Mouse (Mus musculus) CD8-positive naive resting alpha-beta T cell, adult 2 months (primary cell): Measurements from ENCODE around the gene Tbl1xr1.
A peak's percentile ranks its signal among the peaks of the same experiment; 100 is the strongest.

Experiments
- DNase-seq, 2 experiments: peaks; one replicate each; pipeline ENCODE4 v3.0.0; 2022; ENCODE audit warnings: low read depth in 2 of 2, low spot score in 2 of 2

Tbl1xr1 gene

DNA sequence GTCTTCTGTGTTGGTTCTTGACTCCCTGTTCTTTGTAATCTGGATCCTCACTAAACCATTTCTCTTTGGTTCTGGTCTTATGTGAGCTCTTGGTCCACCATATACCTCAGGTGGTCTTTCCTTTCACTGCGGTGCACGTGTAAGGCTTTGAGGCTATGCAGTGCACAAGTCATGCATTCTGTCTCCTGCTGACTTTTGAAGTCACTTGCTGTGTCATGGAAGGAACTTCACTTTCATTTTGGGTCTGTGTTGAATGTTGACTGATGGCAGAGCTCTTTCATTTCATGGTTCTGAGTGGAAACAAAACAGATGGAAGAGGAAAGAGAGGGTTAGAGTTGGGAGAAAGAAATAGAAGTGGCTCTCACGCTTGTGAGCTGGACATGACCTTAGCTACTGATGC is 13.4 kb downstream of the Tbl1xr1 start:
- no peak for DNase-seq

DNA sequence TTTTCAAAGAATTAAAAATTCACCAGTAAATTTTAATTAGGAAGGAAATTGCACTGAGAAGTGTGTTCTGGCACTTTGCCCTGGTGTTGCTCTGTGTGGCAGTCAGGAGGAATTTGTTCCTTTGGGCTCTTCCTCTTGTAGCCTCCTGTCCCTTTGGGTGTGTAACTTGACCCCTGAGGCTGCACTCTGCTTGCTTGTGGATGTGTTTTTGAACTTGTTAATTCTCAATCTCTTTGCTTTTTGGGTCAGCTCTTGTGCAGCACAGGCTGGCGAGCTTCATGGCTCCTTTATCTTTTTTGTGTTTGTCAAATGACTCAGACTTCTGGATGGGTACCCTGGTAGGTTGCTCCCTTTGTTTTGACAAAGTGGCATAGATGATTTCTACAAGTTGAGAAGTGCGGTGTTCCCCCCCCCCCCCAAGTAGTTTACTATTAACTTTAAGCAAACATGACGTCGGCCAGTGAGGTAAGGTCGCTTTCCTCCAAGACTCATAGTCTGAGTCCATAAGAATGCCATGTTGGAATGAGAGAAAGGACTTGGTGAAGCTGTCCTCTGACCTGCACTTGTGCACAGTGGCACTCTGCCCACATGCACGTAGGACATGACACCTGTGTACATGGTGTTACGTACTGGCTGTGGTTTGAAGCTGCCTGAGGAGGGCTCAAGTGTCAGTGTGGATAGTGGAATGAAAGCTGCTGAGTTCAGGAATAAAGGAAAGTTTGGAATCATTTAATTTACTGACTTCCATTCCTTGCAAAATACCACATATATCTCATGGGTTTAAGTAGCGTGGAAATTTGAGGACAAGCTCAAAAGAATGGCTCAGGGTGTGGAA is 14.2 kb downstream of the Tbl1xr1 start:
- DNase-seq: no peak

DNA sequence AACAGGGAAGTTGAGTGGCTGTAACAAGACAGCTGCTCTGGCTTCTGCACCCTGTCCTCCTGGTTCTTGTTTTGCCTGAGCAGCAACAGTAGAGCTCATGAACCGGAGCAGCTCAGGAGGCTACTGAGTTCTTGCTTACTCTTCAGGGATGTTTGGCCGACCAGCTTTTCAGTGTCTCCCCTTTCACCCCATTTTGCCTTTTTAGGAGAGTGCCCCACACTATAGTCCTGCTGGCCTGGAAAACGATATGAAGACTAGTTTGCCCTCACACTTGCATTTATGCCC is 14.8 kb downstream of the Tbl1xr1 start:
- no peak for DNase-seq

DNA sequence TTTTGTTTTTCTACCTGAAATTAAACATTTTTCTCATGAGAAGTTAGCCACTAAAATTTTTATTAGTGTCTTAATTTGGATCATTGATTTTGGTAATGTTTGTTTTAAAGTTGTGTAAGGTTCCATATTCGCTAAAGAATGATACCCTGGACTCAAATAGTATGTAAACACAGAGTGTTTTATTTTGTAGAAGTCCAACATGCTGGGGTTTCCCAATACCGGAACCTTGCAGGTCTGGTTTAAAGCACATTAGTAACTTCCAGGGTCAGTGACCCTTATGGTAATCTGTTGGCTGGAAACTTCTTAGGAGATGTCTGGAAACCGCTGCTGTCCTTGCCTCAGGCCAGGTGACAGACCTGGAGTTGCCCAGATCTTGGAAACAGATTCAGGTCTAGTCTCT is 15.2 kb downstream of the Tbl1xr1 start:
- no peak for DNase-seq

DNA sequence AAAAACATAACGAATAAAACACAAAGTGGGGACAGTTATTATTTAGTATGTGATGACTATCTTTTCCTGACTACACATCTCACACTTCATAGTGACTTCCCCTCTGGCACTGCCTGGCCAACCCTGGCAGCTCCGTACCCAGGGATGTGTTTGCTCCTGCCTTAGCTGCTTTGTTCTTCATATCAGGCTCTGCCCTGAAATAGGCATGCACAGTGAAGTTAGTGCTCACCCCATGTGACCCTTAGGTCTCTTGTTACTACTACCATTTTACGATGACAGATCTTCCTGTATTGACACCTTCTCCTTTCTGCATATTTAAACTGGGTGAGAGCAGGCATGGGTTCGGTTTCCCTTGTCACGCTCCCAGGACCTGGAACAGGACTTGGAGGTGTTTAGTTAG is 16.3 kb downstream of the Tbl1xr1 start:
- no peak for DNase-seq

DNA sequence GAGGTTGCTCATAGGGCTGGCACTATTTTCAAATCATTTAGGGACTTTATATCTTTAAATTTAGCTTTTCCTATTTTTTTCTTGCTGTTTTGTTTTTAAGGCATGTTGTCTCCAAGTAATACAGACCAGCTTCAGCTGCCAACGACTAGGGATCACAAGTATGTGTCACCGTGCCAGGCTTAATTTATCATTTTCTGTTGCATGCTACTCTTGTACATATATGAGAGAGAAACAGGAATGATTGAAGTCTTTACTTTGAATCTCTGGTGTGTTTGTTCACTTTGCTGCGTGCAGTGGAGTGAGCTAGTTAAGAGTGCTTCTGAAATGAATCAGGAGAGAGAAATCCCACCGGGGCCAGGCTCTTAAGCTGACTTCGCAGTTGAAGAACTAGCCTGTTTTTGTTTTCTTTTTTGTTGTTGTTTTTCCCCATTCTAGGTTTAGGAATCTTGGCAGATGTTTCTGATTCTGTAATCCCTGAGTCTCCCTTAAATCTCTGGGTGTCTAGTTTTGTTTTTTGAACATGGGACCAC is 27.6 kb downstream of the Tbl1xr1 start:
- DNase-seq: no peak

DNA sequence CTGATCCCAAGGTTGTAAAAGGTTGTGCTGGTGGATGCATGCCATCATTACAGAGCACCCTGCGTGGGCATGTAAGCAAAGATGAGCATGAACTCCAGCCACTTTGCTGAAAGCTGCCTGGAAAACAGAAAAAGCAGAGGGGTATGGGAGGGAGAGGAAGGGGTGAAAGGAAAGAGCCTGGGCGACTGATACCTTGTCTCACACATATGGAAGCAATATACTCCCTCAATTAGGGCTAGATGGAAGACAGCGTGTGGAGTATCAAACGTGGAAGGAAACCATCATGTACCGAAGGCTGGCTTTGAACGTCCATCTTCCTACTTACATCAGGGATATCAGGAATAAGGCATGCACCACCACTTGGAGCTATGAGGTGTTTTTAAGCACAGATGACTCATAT is 29.0 kb downstream of the Tbl1xr1 start:
- no peak for DNase-seq

DNA sequence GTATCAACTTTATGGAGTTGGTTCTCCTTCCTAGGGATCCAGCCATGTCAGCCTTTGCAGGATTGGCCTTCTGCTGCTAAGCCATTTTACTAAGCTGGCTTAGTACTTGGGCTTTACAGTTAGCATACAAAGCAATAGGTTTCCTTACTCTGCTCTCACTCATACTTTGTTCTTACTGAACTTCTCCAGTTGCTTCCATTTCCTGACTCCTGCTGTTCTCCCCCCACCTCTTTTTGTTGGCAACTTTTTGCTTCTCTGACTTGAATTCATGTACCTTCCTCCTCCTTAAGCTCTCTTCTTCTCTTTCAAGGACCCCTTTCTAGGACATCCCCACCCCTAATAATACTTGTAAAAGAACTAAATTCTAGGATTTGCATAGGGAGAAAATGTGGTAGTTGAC is 31.6 kb downstream of the Tbl1xr1 start:
- DNase-seq: no peak

DNA sequence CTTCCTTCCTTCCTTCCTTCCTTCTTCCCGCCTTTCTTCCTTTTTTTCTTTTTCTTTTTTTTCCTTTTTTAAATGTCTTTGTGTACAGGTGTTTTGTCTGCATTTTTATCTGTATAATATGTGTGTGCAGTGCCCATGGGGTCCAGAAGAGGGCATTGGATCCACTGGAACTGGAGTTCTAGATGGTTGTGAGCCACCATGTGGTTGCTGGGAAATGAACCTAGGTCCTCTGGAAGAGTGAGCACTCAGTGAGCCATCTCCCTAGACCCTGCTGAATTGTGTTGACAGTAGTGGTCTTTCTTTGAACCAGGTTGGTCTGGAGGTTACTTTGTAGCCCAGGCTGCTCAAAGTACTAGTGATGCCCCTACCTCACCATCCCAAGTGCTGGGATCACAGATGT is 33.2 kb downstream of the Tbl1xr1 start:
- DNase-seq: no peak

DNA sequence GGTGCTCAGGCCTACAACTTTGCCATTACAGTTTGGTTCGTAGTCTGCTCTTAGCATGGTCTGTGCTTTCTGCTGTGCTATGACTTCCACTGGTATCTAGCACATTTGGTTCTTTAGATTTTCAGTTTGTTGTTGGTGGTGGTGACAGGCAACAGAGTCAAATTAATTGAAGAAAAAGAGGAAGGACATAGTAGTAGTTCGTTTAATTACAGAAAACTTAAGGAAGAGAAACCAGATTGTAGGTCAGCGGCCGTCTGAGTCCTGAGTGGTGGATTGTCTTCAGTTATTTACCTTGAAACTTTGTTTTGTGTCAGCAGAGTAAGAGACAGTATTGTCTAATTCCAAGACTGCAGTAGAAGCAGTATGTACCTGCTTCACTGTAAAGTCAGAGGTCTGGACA is 37.3 kb downstream of the Tbl1xr1 start:
- no peak for DNase-seq

DNA sequence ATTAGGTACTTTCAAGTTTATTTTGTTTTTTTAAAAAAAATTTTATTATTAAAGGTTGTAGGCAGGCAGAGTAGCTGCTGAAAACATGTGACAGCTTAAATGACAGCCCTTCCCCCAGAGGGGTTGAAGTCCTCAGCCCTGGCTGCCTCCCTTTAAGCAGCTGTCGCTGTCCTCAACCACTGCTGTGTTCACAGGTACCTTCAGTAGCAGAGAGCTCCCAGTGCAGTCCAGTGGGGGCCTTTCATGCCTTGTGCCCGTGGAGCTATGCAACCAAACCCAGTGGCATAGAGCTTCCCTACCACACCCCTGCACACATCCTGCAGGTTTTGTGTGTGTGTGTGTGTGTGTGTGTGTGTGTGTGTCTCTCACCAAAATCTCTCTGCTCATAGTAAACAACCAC is 38.8 kb downstream of the Tbl1xr1 start:
- DNase-seq: peak; percentile 5 to 7

DNA sequence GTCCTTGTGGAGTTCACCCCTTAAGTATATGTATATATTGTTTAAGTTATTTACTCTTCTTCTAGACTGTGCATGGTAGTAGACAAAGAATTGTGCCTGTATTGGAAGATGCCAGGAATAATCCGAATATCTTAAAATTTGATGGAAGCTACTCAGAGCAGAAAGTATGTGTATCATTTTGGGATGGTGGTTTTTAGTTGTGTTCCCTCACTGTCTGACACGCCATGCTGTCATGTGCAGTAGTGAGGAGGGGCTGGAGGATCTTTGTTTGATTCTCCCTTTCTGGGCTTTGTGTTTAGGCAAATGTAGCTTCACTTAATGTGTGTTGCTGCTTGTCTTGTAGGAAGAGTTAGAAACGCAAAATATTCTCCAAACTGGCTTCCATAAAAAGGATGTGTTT is 39.2 kb downstream of the Tbl1xr1 start:
- no peak for DNase-seq

DNA sequence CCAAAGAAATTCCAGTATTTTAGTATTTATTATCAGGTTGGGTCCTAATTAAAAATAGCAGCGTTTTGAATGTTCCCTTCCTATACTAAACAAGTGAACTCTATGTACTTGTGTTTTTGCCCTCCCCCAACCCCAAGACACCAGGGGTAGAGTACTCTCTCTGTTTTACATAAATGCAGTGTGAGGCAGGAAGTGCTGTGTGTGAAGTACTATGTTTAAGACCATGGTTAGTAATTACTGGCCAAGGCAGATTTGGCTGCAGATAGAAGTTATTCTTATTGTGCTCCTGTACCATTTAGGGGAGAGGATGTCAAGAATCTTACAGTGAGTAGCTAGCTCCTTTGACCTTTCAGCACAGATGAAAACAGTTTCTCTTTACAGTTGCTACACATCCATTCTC is 39.7 kb downstream of the Tbl1xr1 start:
- no peak for DNase-seq

DNA sequence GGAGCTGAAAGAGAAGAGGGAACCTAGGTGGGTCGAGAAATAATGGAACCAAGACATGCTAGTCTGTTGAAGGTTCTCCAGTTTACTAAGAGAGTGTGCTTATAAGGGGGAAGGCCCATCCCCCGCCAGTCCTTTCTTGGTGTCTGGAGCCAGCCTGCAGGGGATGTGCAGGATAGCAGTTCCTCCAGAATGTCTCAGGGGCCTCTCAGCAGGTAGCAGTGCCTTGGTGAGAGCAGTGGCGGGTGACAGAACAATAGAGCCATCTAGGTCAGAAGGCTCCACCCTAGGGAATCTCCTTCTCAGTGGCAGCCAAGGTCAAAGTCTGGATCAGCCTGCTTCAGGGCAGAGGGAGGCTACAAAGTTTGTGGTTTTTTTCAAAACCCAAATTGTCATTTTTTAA is 45.3 kb downstream of the Tbl1xr1 start:
- no peak for DNase-seq

DNA sequence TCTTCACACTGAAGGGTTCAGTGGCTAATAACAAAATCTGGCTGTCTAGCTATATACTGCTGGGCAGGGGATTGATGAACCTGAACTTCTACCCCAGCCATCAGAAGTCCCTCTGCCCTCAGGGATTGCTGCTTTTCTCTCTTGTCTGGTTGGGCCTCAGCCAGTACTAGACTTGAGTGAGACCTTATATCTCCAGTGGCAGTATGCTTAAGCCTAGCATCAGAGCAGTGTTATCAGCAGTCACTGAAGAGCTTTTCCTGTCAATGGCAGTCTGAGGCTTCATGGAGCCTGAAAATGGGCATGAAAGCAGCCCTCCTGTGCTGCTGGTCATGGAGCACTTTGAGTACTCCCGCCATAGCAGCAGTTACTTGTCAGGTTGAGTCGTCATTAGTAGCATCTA is 46.7 kb downstream of the Tbl1xr1 start:
- no peak for DNase-seq

DNA sequence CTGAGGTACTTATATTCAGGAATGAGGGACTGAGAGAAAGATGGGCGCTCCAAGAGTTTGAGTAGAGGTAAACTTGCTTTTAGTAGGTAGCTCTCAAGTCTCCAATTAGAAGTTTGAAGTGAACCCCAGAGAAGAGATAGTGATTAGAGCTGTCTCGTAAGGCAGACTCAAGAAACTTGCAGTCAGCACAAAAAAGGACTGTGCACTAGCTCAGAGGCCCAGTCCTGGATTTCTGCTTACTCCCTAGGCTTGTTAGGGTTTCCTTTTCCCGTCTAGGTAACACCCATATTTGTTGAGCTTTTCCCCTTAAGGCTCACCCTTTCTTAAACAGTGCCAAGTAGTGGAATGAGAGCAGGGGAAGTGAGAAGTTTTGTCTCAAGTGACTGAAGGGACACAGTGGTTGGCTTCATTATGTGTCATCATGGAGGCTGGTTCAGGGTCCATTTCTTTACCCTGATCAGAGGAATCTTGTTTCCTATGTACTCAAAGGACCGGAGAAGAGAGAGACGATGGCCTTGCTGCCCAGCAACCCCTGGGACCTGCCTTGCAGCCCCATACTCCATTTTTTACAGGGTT is 49.9 kb downstream of the Tbl1xr1 start:
- no peak for DNase-seq

DNA sequence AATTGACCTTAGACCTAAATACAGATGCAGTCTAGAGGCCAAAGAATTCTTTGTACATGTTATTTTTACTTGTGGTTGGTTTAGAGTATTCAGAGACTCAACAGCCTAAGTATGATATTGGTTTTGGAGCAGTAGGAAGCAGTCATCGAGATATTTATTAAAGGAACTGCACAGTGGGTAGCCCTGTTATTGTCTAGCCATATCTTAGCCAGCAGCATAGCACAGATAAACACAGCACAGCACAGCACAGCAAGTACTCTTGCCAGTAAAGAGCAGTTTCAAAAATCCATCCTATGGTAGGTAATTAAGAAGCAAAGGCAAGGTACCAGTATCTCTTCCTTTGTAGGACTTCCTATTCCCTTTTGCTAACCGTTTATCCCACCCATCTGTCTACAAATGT is 54.8 kb downstream of the Tbl1xr1 start:
- no peak for DNase-seq

DNA sequence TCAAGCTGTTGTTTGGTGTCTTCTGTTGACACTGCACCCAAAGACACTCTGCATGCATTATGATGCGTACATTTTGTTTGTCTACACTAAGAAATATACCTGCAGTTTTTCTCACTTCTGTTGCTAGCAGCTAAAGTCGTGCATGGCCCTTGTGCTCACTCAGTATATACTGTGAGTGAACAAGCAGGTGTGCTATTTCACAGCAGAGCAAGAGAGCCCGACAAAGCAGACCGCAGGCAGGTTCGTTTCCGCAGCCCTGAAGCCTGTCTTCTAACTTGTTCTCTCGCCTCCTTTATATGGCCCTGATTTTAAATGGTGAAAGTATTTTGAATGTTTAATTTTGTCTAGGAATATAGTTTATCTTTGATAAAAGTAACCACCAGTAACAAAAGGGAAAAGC is 57.2 kb downstream of the Tbl1xr1 start:
- DNase-seq: no peak

DNA sequence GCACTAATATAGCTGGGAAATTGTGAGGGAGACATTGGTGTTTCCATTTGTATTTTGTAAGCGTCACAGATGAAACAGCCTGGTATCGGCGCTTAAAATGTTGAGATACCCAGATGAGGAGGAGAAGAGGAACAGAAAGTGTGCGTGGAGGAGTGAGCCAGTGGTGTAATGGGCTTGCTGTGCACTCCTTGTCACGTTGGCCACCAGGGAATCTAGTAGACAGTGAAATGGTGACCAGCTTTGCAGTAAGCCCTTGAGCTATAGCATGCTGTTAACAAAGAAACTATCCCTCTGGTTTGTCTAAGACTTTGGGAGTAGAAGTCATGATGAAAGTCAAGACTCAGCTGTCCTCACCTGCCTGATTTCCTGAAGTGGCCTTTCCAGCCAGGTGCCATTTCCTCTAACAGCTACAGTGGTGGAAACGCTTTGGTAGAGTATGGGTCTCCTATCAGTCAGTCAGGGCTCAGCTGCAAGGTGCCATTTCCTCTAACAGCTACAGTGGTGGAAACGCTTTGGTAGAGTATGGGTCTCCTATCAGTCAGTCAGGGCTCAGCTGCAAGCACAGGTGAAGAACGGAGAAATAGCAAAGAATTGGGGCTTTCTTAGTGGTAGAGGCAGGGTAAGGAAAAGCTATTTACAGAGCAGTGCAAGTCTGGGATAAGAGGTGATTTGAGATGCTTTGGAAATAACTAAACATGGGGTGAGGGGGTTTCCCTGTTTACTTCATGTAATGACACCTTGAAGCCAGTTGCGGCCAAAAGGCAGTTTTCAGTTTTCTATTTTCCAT is 61.5 kb downstream of the Tbl1xr1 start:
- DNase-seq: no peak

DNA sequence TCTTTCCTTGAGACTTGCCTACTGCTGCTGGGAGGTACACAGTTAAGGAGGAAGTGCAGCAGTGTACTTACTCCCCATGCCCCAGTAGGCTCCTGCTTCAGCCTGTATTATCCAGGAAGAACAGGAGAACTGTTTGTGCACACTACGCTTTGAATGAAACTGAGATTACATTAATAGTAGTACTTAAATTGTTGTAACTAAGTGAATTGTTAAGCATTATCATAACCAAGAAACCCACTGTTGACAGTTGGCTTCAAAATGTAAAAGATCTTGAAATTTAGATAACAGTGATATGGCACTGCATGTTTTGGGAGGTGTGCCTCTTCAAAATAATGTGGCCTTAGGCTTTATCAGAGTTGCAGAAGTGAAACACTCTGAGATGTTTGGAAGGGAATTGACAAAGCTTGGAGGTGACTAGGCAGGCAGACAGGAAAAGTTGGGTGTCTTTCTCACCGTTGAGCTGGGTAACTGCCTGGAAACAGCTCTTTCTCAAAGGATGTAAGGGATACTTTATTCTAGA is 62.2 kb downstream of the Tbl1xr1 start:
- no peak for DNase-seq

DNA sequence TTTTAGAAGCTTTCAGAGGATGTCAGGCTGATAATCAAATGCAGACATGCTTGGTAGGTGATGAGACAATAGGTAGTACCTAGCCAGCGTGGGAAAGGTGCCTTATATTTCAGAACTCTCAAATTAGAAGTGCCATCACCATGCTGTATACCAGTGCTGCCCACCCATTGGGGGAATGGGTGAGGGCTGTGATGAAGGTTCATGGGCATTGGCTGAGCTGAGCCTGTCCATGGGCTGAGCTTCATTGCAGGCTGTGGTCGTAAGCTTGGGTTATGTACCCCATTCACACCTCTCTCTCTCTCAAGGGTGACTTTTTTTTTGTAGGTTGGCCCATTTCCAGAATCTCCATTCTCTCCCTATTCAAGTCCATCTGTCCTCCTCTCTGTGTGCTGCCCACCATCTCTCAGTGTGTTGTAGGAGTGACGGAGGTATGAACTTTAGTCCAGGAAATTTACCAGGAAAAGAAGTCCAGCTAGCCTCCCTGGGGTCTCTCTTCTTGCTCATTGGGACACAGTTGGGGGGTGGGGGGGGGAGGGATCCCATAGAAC is 63.7 kb downstream of the Tbl1xr1 start:
- DNase-seq: no peak
